Mouse (Mus musculus) heart, embryonic 14.5 days (tissue): ENCODE data around the gene Olfr91. TPM values are rescaled to one million over a fixed set of nuclear protein-coding genes. Genes with fewer than 3 reads are reported as not detected.

Experiments used
- ATAC-seq: fragments of 200-750 bp; cut with Nextera tagmentation; 2 replicates; pipeline ENCODE4 v1.8.0; 2017; ENCODE audit warnings: low read depth, moderate TSS enrichment; ENCODE audit not compliant: insufficient number of reproducible peaks, insufficient read depth, low FRiP score
- H3K27ac ChIP-seq, 2 experiments: fragments of 200-500 bp in 1 of 2; fragments of 300-500 bp in 1 of 2; sonication (generic) in 1 of 2; replicated peaks in 1 of 2; 2 replicates each; pipeline ENCODE4 v1.5.1; 2012 to 2014; ENCODE audit warnings: low read depth in 2 of 2, low read length in 2 of 2, control low read depth in 1 of 2, mild to moderate bottlenecking in 1 of 2, mixed read lengths in 1 of 2; ENCODE audit not compliant: control insufficient read depth in 1 of 2, insufficient read depth in 1 of 2
- H3K27me3 ChIP-seq: fragments of 300-500 bp; sonication (generic); 2 replicates; pipeline ENCODE4 v1.6.1; 2014; ENCODE audit warnings: mild to moderate bottlenecking, low read length, control low read depth; ENCODE audit not compliant: control insufficient read depth, insufficient read depth
- H3K36me3 ChIP-seq: fragments of 300-500 bp; sonication (generic); 2 replicates; pipeline ENCODE4 v1.6.1; 2014; ENCODE audit warnings: mild to moderate bottlenecking, control low read depth, low read length, mixed read lengths; ENCODE audit not compliant: control insufficient read depth, insufficient read depth
- H3K4me1 ChIP-seq, 2 experiments: fragments of 200-500 bp in 1 of 2; fragments of 300-500 bp in 1 of 2; sonication (generic) in 1 of 2; 2 replicates each; pipeline ENCODE4 v1.6.1; 2012 to 2014; ENCODE audit warnings: low read length in 2 of 2, control low read depth in 1 of 2, mixed read lengths in 1 of 2; ENCODE audit not compliant: control insufficient read depth in 2 of 2, insufficient read depth in 2 of 2
- H3K4me2 ChIP-seq: fragments of 300-500 bp; sonication (generic); 2 replicates; pipeline ENCODE4 v1.6.1; 2014; ENCODE audit warnings: mild to moderate bottlenecking, low read length
- H3K4me3 ChIP-seq, 2 experiments: fragments of 200-500 bp in 1 of 2; fragments of 300-500 bp in 1 of 2; sonication (generic) in 1 of 2; 2 replicates each; pipeline ENCODE4 v1.5.1; 2012 to 2014; ENCODE audit warnings: low read length in 2 of 2, mild to moderate bottlenecking in 2 of 2, control low read depth in 1 of 2, low read depth in 1 of 2, moderate library complexity in 1 of 2; ENCODE audit not compliant: control insufficient read depth in 1 of 2, insufficient read depth in 1 of 2
- H3K9ac ChIP-seq: fragments of 300-500 bp; sonication (generic); 2 replicates; pipeline ENCODE4 v1.6.1; 2014; ENCODE audit warnings: mild to moderate bottlenecking, low read length
- H3K9me3 ChIP-seq: fragments of 300-500 bp; sonication (generic); 2 replicates; pipeline ENCODE4 v1.6.1; 2016; ENCODE audit warnings: low read length, control low read depth; ENCODE audit not compliant: control insufficient read depth
- WGBS: fragments of 180-500 bp; shearing (Covaris S2); extraction: QIAGEN DNeasy Blood & Tissue Kit; methylation state at CpG from one replicate; pipeline ENCODE4 v1.1.7; 2014; 5-methylcytosine and 5-hydroxymethylcytosine counted together
- polyA plus RNA-seq: library from polyadenylated mRNA; unstranded; fragments of >200 nt; fragmentation: Nextera tagmentation; extraction: Ambion mirVana; gene quantifications from 2 replicates; pipeline ENCODE4 v1.2.1, GENCODE M21; 2014

The Olfr91 gene
- polyA plus RNA-seq, 1 experiment from 2014 or later = not detected

GRCm38 (mm10) chr17:37047981-37048380 is 50.1 kb downstream of the Olfr91 start:
- H3K4me1 ChIP-seq = peaks cover 18 to 22% of the 10 kb centered on the region in 2 experiments
- H3K9me3 ChIP-seq = no peaks in the 10 kb centered on the region
- 36% methylated on average over 3 of the region's 3 CpGs for WGBS
- no peak overlapping the region for H3K9ac ChIP-seq
- no peaks in the 10 kb centered on the region for H3K36me3 ChIP-seq
- ATAC-seq = no peak
- 0 out of 2 replicates have a peak, but pooled peaks cover 4% of the 10 kb centered on the region for H3K27me3 ChIP-seq
- H3K4me2 ChIP-seq = no peak overlapping the region
- no peak overlapping the region for H3K27ac ChIP-seq
- H3K4me3 ChIP-seq = no peak overlapping the region

- no peaks in the 10 kb centered on the region for H3K9me3 ChIP-seq
- H3K27me3 ChIP-seq = 0 out of 2 replicates have a peak, but pooled peaks cover 4% of the 10 kb centered on the region
- H3K4me2 ChIP-seq = peak overlapping the region; percentile 96
- H3K27ac ChIP-seq = no peak overlapping the region
- peaks cover 18 to 22% of the 10 kb centered on the region in 2 experiments for H3K4me1 ChIP-seq
- WGBS = 33% methylated on average over 19 of the region's 19 CpGs
- no peak overlapping the region for H3K9ac ChIP-seq
- H3K36me3 ChIP-seq = no peaks in the 10 kb centered on the region
- no peak overlapping the region for H3K4me3 ChIP-seq
- ATAC-seq = no peak
Measured at GRCm38 (mm10) chr17:37047332-37047976, 50.6 kb downstream of the Olfr91 start.

- WGBS = under 1% methylated on average over 26 of the region's 58 CpGs
- H3K27ac ChIP-seq = peak overlapping the region in 1 of 2 experiments; percentile 68; a peak in 2 of 4 replicates
- no peaks in the 10 kb centered on the region for H3K36me3 ChIP-seq
- ATAC-seq = peak; percentile 75
- peak overlapping the region; percentile 79 to 88 for H3K4me3 ChIP-seq
- H3K27me3 ChIP-seq = 0 out of 2 replicates have a peak, but pooled peaks cover 4% of the 10 kb centered on the region
- peaks cover 18 to 22% of the 10 kb centered on the region in 2 experiments for H3K4me1 ChIP-seq
- H3K4me2 ChIP-seq = peak overlapping the region; percentile 96
- H3K9ac ChIP-seq = peak overlapping the region; percentile 91
- H3K9me3 ChIP-seq = no peaks in the 10 kb centered on the region
Measured at GRCm38 (mm10) chr17:37046312-37047112, 51.6 kb downstream of the Olfr91 start.

DNA sequence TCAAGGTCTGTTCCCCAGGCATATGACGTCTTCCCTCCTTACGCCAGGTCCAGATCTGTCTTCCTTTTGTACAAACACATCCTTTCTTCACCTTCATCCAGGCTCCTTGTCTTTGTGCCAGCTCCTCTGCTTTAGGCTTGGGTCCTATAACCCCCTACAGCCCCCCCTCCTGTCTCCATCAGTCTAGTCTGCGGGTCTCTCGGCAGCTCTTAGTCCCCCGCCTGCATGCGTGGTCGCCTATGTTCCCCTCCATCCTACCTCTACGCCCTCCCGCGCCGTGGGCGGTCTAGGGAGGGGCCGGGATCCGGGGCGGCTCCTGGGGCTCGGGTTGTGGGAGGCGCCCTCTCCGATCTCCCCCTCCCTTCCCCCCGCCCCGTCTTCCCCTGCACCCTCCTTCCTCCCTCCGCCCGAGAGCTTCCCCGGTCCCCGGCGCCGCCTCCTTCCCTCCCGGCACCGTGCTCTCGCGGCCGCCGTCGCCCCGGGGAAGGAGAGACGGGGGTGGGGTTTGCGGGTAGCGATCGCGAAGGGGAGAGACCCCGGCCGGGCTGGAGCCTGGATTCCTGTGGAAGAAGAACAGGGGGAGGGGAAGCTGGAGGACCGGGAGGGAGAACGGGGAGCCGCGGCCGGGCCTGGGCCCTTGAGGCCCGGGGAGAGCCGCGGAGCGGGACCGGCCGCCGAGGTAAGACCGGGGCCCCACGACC is 52.3 kb downstream of the Olfr91 start, which contains the start of gene Gabbr1:
Gene Gabbr1 (plus strand): TSS at position 356 of the 701 bp plus-strand sequence.
- whole genome bisulfite sequencing = under 1% methylated on average over 42 of the region's 55 CpGs
- ATAC-seq = peak; percentile 81
- Histone ChIP-seq H3K36me3 (no peaks in the 10 kb centered on the region), H3K27ac (peak within 1 kb of the TSS in 1 of 2 experiments; percentile 68; a peak in 2 of 4 replicates), H3K9ac (peak within 1 kb of the TSS; percentile 91), H3K4me2 (peak within 1 kb of the TSS; percentile 96), H3K4me1 (peaks cover 18 to 22% of the 10 kb centered on the region in 2 experiments), H3K27me3 (0 out of 2 replicates have a peak, but pooled peaks cover 4% of the 10 kb centered on the region), H3K9me3 (no peaks in the 10 kb centered on the region), H3K4me3 (peak within 1 kb of the TSS; percentile 79 to 88)

GRCm38 (mm10) chr17:37044651-37045244 is 53.3 kb downstream of the Olfr91 start:
- H3K4me1 ChIP-seq = peaks cover 13 to 20% of the 10 kb centered on the region in 2 experiments
- H3K4me2 ChIP-seq = no peak overlapping the region; the same call in 1 of the 2 replicates
- no peaks in the 10 kb centered on the region for H3K36me3 ChIP-seq
- no peak for ATAC-seq
- H3K9me3 ChIP-seq = no peaks in the 10 kb centered on the region
- H3K27me3 ChIP-seq = 0 out of 2 replicates have a peak, but pooled peaks cover 4% of the 10 kb centered on the region
- no peak overlapping the region for H3K27ac ChIP-seq
- 74% methylated on average over 7 of the region's 7 CpGs for WGBS
- no peak overlapping the region for H3K4me3 ChIP-seq
- H3K9ac ChIP-seq = no peak overlapping the region

Other genes with a start within 250 kb of the Olfr91 start
- gene Trim15, start 231.1 kb downstream of the Olfr91 start, polyA plus RNA-seq = 0.19 TPM in 1 of 2 replicates, not detected in the other
- gene Trim10, start 228.7 kb downstream of the Olfr91 start, polyA plus RNA-seq = 4.7 and 6.8 TPM in 2 replicates
- not detected in 2 replicates for gene Trim40, start 208.2 kb downstream of the Olfr91 start, polyA plus RNA-seq
- not detected in 2 replicates for gene Trim31, start 200.2 kb downstream of the Olfr91 start, polyA plus RNA-seq
- 0.24 and 0.45 TPM in 2 replicates for gene Rnf39, start 155.4 kb downstream of the Olfr91 start, polyA plus RNA-seq
- 95.7 and 98.4 TPM in 2 replicates for gene Ppp1r11, start 146.5 kb downstream of the Olfr91 start, polyA plus RNA-seq
- gene Znrd1, start 139.7 kb downstream of the Olfr91 start, polyA plus RNA-seq = 42.0 and 43.9 TPM in 2 replicates
- 8.1 and 8.6 TPM in 2 replicates for gene Znrd1as, start 139.7 kb downstream of the Olfr91 start, polyA plus RNA-seq
- gene 2410137M14Rik, start 117.0 kb downstream of the Olfr91 start, polyA plus RNA-seq = 0.32 TPM in 1 of 2 replicates, not detected in the other
- gene H2-M5, start 108.7 kb downstream of the Olfr91 start, polyA plus RNA-seq = 0.23 and 0.75 TPM in 2 replicates
- 38.3 and 43.4 TPM in 2 replicates for gene Zfp57, start 97.1 kb downstream of the Olfr91 start, polyA plus RNA-seq
- 0.15 TPM in 1 of 2 replicates, not detected in the other for gene Mog, start 74.9 kb downstream of the Olfr91 start, polyA plus RNA-seq
- 3.6 and 8.0 TPM in 2 replicates for gene Gabbr1, start 52.3 kb downstream of the Olfr91 start, polyA plus RNA-seq
- gene Olfr90, start 9.8 kb downstream of the Olfr91 start, polyA plus RNA-seq = not detected in 2 replicates
- gene Olfr92, start 21.8 kb upstream of the Olfr91 start, polyA plus RNA-seq = not detected in 2 replicates
- gene Olfr93, start 63.2 kb upstream of the Olfr91 start, polyA plus RNA-seq = not detected in 2 replicates
- gene Ubd, start 95.6 kb upstream of the Olfr91 start, polyA plus RNA-seq = not detected in 2 replicates
- not detected in 2 replicates for gene Olfr94, start 102.7 kb upstream of the Olfr91 start, polyA plus RNA-seq
- gene Olfr95, start 114.8 kb upstream of the Olfr91 start, polyA plus RNA-seq = not detected in 2 replicates
- gene Olfr96, start 121.9 kb upstream of the Olfr91 start, polyA plus RNA-seq = not detected in 2 replicates
- gene Olfr97, start 139.1 kb upstream of the Olfr91 start, polyA plus RNA-seq = not detected in 2 replicates
- gene Olfr98, start 165.5 kb upstream of the Olfr91 start, polyA plus RNA-seq = not detected in 2 replicates
- 1.1 and 2.1 TPM in 2 replicates for gene H2-M3, start 171.9 kb upstream of the Olfr91 start, polyA plus RNA-seq
- not detected in 2 replicates for gene Olfr99, start 185.2 kb upstream of the Olfr91 start, polyA plus RNA-seq
- not detected in 2 replicates for gene Olfr101, start 206.0 kb upstream of the Olfr91 start, polyA plus RNA-seq
- gene Olfr102, start 218.8 kb upstream of the Olfr91 start, polyA plus RNA-seq = not detected in 2 replicates
- gene Olfr103, start 241.4 kb upstream of the Olfr91 start, polyA plus RNA-seq = not detected in 2 replicates